ENCODE assay signal across 23 mouse cellular contexts in genomic region chr16:67001707-67002106, GRCm38 (mm10).
DNase-seq lines count a peak whose midpoint lies in the region; ATAC-seq and TF ChIP-seq lines count a peak whose summit lies in the region.
"Had no signal": no experiment of that assay in that cellular context is flagged by ENCODE, and none has a peak within 500 bp of the region (broad histone marks: within the 10 kb centered on the region; RNA-seq: fewer than 3 reads in every experiment).

No protein-coding gene starts in this region.

- no peaks in the 10 kb centered on the region for H3K36me3 ChIP-seq in forebrain, postnatal 0 days (ENCODE audit: insufficient read depth)
- H3K36me3 ChIP-seq: embryonic facial prominence, embryonic 13.5 days; heart, embryonic 15.5 days; midbrain, embryonic 13.5 days; neural tube, embryonic 13.5 days had no signal

- H3K27ac ChIP-seq in forebrain, postnatal 0 days (ENCODE audit: low read depth, low read length), result no peak overlapping the region; the same call in 1 of the 2 replicates
- H3K27ac ChIP-seq: embryonic facial prominence, embryonic 13.5 days; heart, embryonic 15.5 days; kidney, postnatal 0 days; midbrain, embryonic 13.5 days; neural tube, embryonic 13.5 days had no signal

- no peak overlapping the region for H3K9ac ChIP-seq in forebrain, postnatal 0 days
- H3K9ac ChIP-seq: embryonic facial prominence, embryonic 13.5 days; heart, embryonic 15.5 days; midbrain, embryonic 13.5 days; neural tube, embryonic 13.5 days had no signal

- no peak for TF ChIP-seq POLR2A in brain, embryonic 14.5 days (IDR thresholded peaks at IDR 0.05; ENCODE audit: borderline replicate concordance, extremely low read depth, insufficient read depth, insufficient read length, poor library complexity, severe bottlenecking)

- H3K4me3 ChIP-seq in forebrain, postnatal 0 days (ENCODE audit: low read depth, low read length), result no peak overlapping the region
- H3K4me3 ChIP-seq: embryonic facial prominence, embryonic 13.5 days; heart, embryonic 15.5 days; midbrain, embryonic 13.5 days; neural tube, embryonic 13.5 days had no signal

- intact Hi-C loops in left cerebral cortex, postnatal 25 days (cut with DNase I), result no loop called here
- intact Hi-C loops in gastrocnemius, postnatal 36 days (cut with DNase I), result no loop called here

- WGBS in forebrain, postnatal 0 days, result 48% methylated on average over 4 of the region's 4 CpGs

- no peaks in the 10 kb centered on the region for H3K27me3 ChIP-seq in forebrain, postnatal 0 days (ENCODE audit: insufficient read depth, low read length)
- H3K27me3 ChIP-seq: embryonic facial prominence, embryonic 13.5 days; heart, embryonic 15.5 days; midbrain, embryonic 13.5 days; neural tube, embryonic 13.5 days had no signal

- no peaks in the 10 kb centered on the region for H3K9me3 ChIP-seq in forebrain, postnatal 0 days (ENCODE audit: low read length)
- H3K9me3 ChIP-seq: embryonic facial prominence, embryonic 13.5 days; heart, embryonic 15.5 days; midbrain, embryonic 13.5 days; neural tube, embryonic 13.5 days had no signal

- H3K4me1 ChIP-seq in forebrain, postnatal 0 days (ENCODE audit: insufficient read depth), result no peaks in the 10 kb centered on the region
- H3K4me1 ChIP-seq: embryonic facial prominence, embryonic 13.5 days; heart, embryonic 15.5 days; midbrain, embryonic 13.5 days; neural tube, embryonic 13.5 days had no signal

- no peak for TF ChIP-seq CTCF in brain, embryonic 14.5 days (IDR thresholded peaks at IDR 0.05; ENCODE audit: borderline replicate concordance, extremely low read depth, insufficient read depth, insufficient read length)
- TF ChIP-seq CTCF in forebrain, postnatal 0 days (IDR thresholded peaks at IDR 0.05; ENCODE audit: low read depth), result no peak

- peak; percentile 54; the same call in 1 of the 2 replicates for ATAC-seq in forebrain, postnatal 0 days
- ATAC-seq: hindbrain, embryonic 16.5 days; midbrain, embryonic 13.5 days had no signal

- no peak overlapping the region for H3K4me2 ChIP-seq in forebrain, postnatal 0 days (ENCODE audit: low read depth)
- H3K4me2 ChIP-seq: embryonic facial prominence, embryonic 13.5 days; heart, embryonic 15.5 days; liver, embryonic 11.5 days; midbrain, embryonic 13.5 days; neural tube, embryonic 13.5 days had no signal

- peak; percentile 35 for DNase-seq in heart, adult 11 months
- no peak for DNase-seq in heart, adult 18-20 months
- peak; percentile 85 for DNase-seq in brain, embryonic 14.5 days (ENCODE audit: low read depth)
- peak; percentile 31 for DNase-seq in forebrain, postnatal 0 days
- DNase-seq in left cerebral cortex, postnatal 25 days (ENCODE audit: low spot score in 2 of 2), result peak; percentile 44 to 86
- no peak for DNase-seq in gastrocnemius, postnatal 36 days
- no peak for DNase-seq in urinary bladder, postnatal 36 days (ENCODE audit: low spot score in 2 of 2)
- DNase-seq: adrenal gland, adult 2 months; cerebellum, adult 11-12 months; cerebellum, postnatal 14 days; gastrocnemius, postnatal 10 days; heart, postnatal 4 days; kidney, adult 18-20 months; lung, adult 18-20 months; lung, postnatal 14 days; thymus, postnatal 14 days had no signal

Comparison
In these comparisons a context has a peak if more than half of its experiments do, and no peak if none do; other contexts are left out.
1. DNase-seq: peak in heart, adult 11 months (single experiment), brain, embryonic 14.5 days (single experiment), forebrain, postnatal 0 days (single experiment) and left cerebral cortex, postnatal 25 days (2 of 2); none in heart, adult 18-20 months (0 of 2), gastrocnemius, postnatal 36 days (0 of 2) and urinary bladder, postnatal 36 days (0 of 2).